Mouse (Mus musculus) T-helper 2 cell (primary cell): Measurements from ENCODE around the gene 2510039O18Rik.

Experiments used
- in situ Hi-C: fragments of 300-600 bp; cut with MboI, MseI; formaldehyde crosslinking; loops from one replicate; pipeline ENCODE4 v1.15.1; 2025; ENCODE audit warnings: high pct_unique_total_duplicates

The 2510039O18Rik gene

DNA sequence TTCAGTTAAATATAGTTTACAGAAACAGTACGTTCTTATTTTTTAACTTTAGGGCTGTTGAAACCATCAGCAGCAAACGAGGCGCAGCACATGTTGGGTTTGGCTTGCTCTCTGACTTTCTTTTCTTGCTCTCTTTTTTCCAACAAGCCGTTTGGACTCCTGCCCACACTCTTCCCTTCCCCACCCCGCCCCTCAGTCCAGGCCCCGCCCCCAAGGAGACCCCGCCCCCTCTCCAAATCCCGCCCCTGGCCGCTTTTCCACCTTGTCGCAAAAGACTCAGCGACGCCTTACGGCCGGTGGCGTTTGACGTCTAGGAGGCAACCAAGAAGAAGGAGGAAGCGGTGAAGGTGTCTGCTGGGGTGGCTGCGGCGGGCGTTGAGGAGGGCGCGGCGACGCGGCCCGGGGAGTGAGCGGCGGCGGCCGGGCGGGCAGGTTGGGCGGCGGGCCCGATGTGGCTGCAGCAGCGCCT, at the start of gene 2510039O18Rik:
Gene 2510039O18Rik, plus strand, starts transcription at position 320 of the 469 bp plus-strand sequence.
- in situ Hi-C loops: no loop called here

DNA sequence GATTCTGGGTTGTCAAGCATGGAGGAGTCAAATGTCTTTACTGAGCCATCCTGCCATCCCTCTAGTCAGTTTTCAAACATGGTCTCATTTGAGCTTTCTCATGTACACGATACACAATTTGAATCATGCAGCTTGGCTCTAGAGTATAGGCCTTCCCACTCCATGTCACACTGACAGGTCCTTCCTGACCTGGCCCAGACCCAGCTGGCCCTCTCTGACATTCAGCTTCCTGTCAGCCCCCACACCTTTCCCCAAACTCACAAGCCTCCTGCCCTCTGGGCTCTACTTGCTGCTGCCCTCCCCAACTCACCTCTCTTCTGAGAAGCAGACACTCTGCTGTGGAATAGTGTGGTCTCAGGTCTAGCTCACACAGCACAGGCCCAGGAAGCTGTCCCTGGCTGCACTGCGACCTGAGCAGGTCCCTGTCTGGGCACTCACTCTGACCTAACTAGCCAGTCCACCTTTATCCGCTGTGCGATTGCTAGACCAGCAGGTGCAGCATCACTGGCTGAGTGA, 44.8 kb upstream of the 2510039O18Rik start:
- in situ Hi-C loops: no loop called here

DNA sequence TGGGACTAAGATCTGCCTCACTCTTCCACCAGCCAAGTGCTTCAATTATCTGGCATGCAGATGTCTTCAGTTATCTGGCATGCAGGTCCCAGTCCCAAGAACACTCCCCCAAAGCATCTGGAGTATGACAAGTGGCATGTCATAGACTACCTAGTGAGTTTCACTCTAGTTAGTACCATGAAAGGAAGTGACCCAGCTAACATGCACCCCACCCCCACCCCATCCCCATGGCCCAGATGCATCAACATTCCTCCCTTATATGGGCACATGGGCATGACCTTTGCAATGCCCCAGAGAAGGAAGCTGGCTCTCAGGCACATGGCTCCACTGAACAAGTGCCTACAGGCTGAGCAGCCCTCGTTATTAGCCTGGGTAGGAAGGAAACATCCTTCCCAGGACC, 44.3 kb upstream of the 2510039O18Rik start:
- in situ Hi-C loops: no loop called here

DNA sequence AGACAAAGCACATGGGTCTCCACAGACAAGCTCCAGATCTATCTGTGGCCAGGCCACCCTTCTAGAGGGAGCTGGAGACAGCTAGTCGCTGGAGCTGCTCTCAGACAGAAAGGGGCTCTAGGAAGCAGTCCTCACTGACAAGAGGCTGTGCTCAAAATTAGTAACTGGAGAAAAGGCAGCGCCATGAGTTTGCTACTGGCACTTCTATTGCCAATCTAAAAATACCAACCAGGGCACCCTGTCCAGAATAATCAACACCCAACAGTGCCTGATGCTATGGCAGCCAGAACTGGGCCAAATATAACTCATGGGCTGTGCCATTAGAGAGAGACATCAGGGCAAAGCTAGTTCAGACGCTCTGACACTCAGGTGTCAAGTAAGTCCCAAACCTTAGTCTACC, 43.3 kb upstream of the 2510039O18Rik start:
- in situ Hi-C loops: no loop called here

DNA sequence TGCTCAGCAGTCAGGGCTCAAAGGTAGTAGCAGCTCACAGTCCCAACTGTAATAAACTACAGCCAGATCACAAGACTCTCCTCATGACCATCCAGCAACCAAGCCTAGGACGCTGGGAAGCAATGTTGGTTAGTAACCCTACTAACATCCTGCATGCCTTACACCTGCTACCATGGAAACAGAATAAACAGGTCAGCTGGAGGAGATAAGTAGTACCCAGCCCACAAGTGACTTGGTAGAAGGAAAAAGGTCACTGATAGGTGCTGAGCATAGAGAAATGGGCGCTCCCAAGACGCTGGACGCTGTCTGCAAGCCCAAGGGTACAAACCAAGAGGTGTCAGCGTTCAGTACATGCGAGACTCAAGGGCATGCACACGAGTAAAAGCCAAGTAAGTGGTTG, 40.2 kb upstream of the 2510039O18Rik start:
- in situ Hi-C loops: no loop called here

DNA sequence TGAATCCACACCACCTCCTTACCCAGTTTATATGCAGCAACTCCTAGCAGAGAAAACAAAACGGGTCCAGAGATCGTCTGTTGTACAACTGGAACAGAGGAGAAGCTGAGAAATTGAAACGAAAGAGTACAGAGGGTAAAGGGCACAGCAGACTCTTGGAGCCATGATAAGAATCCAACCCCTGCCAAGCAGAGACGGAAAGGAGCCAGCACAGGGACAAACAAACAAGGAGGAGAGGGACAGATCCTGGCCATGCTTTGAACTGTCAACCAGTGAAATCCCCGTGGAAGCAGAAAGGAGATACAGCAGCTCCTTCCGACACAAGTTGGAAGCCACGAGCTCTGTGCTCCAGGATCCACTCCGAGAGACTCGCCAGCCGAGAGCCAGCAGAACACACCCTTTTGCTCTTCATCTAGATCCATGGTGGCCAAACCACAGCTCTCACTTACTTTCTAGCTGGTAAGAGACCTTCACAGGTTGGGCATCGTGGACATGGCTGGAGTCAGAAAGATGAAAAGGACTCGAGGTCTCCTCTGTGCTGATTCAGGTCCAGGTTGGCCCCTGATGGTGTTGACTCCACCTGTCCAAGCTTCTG, 37.7 kb upstream of the 2510039O18Rik start:
- in situ Hi-C loops: no loop called here

DNA sequence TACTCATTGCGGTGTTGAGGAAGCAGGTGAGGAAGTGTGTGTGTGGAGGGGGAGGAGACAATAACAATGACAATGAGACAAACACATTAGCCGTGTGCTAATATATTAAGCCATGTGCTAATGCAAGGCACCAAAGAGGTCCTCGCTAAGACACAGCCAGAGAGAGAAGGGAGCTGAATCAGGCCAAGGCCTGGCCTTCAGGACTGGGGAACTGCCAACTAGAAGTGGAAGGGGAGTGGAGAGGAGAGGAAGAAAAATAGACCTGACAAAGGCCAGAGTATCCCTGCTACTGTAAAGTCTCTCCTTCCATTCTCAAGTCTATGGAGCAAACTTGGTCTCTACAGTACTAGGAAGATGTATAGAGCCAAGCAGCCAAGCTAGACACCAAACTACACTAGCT, 37.1 kb upstream of the 2510039O18Rik start:
- in situ Hi-C loops: no loop called here

DNA sequence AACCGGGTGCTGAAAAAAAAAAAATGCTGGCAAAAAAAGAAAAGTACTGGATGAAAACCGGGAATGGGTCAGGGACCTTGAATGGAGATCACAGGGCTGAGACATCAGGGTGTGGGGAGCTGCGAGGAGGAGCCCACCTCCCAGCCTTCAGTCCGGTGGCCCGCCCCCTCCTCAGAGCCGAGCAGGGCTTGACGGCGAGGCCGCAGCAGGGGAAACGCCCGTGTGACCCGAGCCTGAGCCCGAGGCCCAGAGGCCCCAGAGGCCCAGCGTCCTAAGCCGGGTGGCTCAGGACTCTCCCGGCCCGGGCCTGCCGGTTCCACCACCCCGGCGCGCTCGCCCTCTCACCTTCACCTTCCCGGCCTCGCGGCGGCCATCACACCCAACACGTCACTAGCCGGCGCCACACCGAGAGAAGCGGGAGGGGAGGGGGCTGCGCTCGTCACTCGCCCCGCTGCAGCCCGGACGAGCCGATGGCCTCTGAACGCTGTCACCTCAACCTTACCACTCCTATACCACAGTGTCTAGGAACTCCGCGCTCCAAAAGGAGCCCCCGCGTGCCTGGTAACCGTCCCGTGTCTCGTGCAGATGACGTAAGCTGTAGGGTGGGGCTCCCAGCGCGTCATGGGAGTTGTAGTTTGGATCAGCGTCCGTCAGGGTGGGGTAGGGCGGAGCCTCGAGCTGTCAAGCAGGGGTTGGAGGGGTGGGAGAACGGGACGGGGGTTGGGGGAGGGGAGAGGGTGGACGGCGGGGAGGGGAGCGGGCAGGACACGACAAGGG, 36.2 kb upstream of the 2510039O18Rik start, which contains the start of gene Mfn2:
Gene Mfn2, minus strand, starts transcription at position 392 of the 777 bp plus-strand sequence.
- in situ Hi-C loops: no loop called here

DNA sequence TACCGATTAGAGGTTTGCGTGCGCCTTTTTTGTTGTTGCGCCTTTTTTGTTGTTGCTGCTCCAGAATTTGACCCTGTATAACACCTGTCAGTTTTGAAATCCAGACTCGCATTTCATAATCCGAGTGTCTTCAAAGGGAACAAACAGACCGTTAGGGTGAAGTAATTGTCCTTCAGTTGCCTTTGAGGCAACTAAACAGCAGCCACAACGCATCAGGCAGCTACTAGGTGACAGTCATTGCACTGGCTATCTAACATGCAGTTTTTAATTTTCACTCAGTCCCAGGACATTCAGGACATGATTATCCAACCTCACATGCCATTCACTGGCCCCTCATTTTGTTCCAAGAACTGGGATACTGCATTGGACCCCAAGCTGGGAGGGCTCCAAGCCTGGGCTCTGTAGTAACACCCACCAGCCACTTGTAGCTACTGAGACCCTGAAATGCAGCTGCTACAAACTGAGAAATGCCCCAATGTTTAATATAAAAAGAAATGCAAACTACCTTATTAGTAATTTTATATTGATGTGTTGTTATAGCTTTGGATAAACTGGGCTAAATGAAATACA, 35.5 kb upstream of the 2510039O18Rik start:
- in situ Hi-C loops: no loop called here

DNA sequence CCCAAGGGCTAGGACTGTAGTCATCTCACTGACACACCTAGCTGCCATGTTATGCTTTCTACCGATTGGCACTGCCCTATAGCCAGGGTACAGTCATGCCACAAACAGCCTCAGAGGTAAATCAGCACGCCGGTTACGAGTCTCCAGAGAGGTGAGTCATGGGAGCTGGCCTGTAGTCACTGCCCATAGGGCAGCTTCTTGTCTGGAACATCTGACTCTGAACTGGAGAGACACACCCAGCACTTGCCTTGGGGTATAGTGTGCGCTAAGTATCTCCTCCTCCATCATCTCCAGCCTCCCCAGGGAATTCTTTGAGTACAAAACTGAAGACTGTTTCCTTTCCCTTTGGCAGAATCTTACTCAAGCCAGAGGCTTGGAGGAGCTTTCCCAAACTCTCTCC, 34.5 kb upstream of the 2510039O18Rik start:
- in situ Hi-C loops: no loop called here

- in situ Hi-C loops: no loop called here
Measured at GRCm38 (mm10) chr4:147909486-147909885, 31.2 kb upstream of the 2510039O18Rik start.

DNA sequence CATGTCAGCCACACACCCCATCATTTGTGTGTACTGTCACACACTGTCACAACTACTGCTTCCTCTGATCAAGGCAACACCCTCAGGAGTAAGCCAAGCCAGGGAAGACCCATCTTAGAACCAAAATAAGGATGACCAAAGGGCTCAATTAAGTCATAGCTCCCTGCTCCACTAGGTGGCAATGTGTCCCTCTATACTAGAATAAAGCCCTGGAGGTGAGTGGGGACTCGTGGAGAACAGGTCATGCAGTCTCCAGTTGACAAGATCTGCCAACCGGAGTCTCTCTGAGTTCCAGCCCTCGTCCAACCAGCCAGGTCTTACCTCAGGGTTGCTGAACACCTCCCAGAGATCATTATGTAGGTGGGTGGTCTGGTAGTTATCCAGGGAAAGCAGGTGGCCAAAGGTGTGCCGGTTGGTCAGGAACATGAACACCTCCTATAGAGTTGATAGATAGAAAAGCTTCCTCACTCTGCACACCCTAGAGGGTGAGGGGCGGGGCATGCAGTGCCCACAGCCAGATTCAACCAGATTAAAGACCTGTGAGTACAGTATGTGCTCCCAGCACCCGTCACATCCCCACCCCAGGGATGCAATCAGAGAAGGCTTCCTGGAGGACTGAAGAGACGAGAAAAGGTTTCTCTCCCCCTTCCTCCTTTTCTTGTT, 22.1 kb upstream of the 2510039O18Rik start:
- in situ Hi-C loops: no loop called here

GRCm38 (mm10) chr4:147920973-147921372, 19.7 kb upstream of the 2510039O18Rik start:
- in situ Hi-C loops: no loop called here

- in situ Hi-C loops: no loop called here
Measured at GRCm38 (mm10) chr4:147922341-147922740, 18.4 kb upstream of the 2510039O18Rik start.

DNA sequence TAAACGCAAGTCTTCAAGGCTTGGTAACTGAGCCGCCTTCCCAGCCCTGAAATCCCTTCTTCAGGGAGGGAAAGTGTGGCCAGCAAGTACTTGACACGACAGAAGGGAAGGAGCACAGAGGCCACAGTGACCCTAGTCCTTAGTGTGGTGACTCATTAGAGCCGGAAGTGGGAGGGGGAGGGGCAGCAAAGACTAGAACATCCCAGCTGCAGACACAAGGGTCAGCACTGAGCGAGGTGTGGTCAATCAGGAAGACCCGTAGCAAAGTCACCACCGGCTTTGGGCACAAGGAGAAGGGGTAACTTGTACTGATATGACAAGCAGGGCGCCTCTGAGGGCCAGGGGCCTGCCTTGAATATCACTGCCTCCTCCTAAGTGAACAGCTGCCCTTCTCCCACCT, 13.0 kb upstream of the 2510039O18Rik start:
- in situ Hi-C loops: no loop called here

DNA sequence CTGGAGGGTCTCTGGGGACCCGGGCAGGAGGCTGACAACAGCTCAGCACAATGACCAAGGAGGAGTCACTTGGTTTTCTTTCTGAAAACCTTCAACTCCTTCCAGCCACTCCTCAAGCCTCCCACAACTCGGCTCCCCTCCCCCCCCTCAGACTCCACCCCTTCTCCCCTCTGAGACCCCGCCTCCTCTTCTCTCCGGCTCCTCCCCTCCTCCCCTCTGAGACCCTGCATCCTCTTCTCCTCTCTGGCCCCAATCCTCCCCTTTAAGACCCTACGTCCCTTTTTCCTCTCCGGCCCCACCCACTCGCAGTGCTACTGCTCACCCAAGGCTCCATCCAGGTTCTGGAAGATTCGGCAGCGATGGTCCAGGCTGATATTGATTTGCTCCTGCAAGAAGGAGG, 12.6 kb upstream of the 2510039O18Rik start:
- in situ Hi-C loops: no loop called here

DNA sequence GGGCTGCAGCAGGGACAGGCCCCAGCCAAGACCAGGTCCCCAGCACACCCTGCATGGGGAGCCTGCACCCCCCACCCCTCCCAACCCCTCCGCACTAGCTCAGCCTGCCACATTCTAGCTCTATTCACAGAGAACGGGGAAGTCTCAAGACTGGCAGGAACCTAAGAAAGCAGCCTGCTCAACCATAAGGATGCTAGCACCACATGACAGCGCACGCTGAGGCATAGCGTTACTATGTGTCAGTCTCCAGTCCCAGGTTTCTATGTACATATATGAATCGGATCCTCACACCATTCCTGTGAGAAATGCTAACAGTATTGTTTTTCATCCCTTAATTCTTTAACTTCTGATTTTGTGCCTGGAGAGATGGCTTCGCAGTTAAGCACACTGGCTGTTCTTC, 12.2 kb upstream of the 2510039O18Rik start:
- in situ Hi-C loops: no loop called here

- in situ Hi-C loops: no loop called here
Measured at GRCm38 (mm10) chr4:147930946-147931345, 9.7 kb upstream of the 2510039O18Rik start.

DNA sequence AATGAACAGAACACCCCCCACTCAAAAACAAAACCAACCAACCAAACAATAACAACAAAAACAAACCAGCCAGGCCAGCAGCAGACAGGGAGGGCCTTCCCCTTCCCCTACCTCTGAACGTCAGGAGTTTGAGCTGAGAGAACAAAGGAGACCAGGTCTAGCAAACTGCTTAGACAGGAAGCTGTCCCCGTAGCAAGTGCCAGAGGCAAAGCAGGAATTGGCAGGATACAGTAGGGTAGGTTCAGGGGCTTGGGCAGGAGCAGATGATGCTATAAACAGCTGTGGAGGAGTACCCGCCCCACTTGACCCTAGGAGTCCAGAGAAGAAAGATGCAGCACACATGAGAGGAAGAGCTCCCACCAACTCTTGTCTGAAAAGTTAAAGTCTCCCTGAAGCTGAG, 6.6 kb upstream of the 2510039O18Rik start:
- in situ Hi-C loops: no loop called here

DNA sequence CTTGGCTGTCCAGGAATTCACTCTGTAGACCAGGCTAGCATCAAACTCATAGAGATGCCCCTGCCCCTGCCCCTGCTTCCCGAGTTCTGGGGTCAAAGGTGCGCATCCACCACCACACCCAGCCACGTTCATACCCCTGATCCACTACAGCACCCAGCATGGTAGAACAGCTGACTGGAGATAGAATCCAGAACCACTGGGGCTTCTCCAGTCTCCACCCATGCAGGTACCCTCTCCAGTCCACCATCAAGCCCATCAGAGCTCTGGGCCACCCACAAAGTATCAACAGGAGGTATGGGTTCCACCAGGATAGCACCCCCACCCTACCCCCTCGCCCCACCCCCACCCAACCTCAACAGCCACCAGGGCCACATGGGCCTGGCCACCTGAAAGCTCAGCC, 6.1 kb upstream of the 2510039O18Rik start:
- in situ Hi-C loops: no loop called here

- in situ Hi-C loops: no loop called here
Measured at GRCm38 (mm10) chr4:147935904-147936303, 4.8 kb upstream of the 2510039O18Rik start.

DNA sequence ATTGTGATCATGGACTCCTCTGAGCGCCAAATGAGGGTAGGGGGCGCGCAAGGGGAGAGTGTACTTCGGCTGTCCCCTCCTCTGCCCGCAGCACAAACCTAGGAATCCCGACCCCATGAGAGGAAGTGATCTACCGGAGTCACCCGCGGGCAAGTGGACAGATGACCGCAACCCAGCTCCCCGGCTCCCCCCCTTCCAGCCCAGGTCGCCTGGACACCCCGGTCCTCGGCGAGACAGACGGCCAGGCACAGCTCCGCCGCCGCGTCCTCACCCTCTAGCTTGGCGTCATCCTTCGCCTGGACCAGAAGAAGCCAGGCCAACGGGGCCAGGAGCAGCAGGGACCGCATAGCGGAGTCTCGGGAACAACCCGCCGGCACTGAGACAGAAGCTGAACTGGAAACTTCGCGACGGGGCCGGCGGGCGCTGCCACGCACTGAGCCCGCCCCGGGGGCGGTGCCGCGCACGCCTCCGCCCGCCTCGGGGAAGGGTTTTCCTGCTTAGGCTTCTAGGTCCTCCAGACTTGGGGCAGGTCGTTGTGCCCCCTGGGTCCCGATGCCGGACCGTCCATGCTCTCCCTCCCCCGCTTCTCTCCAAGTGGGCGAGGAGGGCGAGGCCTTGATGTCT, 4.3 kb upstream of the 2510039O18Rik start, which contains the start of gene Plod1:
Gene Plod1, minus strand, starts transcription at position 437 of the 624 bp plus-strand sequence.
- in situ Hi-C loops: no loop called here
